Mouse (Mus musculus) cortical plate, adult 2 months (tissue): ENCODE results near the gene Arvcf. TPM values are rescaled to one million over a fixed set of nuclear protein-coding genes. Genes with fewer than 3 reads are reported as not detected.

Experiments used
- H3K27ac ChIP-seq: fragments of 200-500 bp; 2 replicates; pipeline ENCODE4 v1.5.1; 2012; ENCODE audit warnings: low read length, control low read depth, inconsistent platforms; ENCODE audit not compliant: insufficient read depth
- H3K4me1 ChIP-seq: fragments of 200-500 bp; 2 replicates; pipeline ENCODE4 v1.6.1; 2011; ENCODE audit warnings: low read length; ENCODE audit not compliant: control insufficient read depth, insufficient read depth
- H3K4me3 ChIP-seq: fragments of 200-500 bp; 2 replicates; pipeline ENCODE4 v1.5.1; 2011; ENCODE audit warnings: mild to moderate bottlenecking, low read length, control low read depth; ENCODE audit not compliant: insufficient read depth
- CTCF ChIP-seq: fragments of 200-500 bp; IDR thresholded peaks from 2 replicates; pipeline ENCODE4 v1.5.1; 2011; ENCODE audit warnings: mild to moderate bottlenecking, control low read depth, low read length; ENCODE audit not compliant: insufficient read depth; ENCODE audit errors: extremely low read depth
- POLR2A ChIP-seq: fragments of 200-500 bp; IDR thresholded peaks from 2 replicates; pipeline ENCODE4 v1.6.1; 2011; ENCODE audit warnings: mild to moderate bottlenecking, low read length, control low read depth; ENCODE audit not compliant: insufficient read depth; ENCODE audit errors: extremely low read depth
- polyA plus RNA-seq: library from polyadenylated mRNA; depleted of rRNA; stranded (reverse); fragments of >200 nt; gene quantifications from 2 replicates; pipeline ENCODE4 v1.2.3, GENCODE M21; 2012

Gene Arvcf
- polyA plus RNA-seq, 1 experiment: 30.6 TPM

GRCm38 (mm10) chr16:18353106-18353505 lies 5.1 kb downstream of the Arvcf start:
- Histone ChIP-seq H3K4me1 (no peaks in the 10 kb centered on the region), H3K27ac (no peak overlapping the region), H3K4me3 (no peak overlapping the region)
- TF ChIP-seq CTCF: no peak
- no peak for TF ChIP-seq POLR2A

GRCm38 (mm10) chr16:18356961-18357360 lies 9.0 kb downstream of the Arvcf start:
- no peak for TF ChIP-seq CTCF
- TF ChIP-seq POLR2A: no peak
- Histone ChIP-seq H3K4me3 (no peak overlapping the region), H3K4me1 (peaks cover 7% of the 10 kb centered on the region), H3K27ac (no peak overlapping the region)

- TF ChIP-seq POLR2A (no peak), CTCF (no peak)
- no peak overlapping the region for H3K27ac ChIP-seq
- H3K4me1 ChIP-seq: peaks cover 7% of the 10 kb centered on the region
- H3K4me3 ChIP-seq: no peak overlapping the region
These were observed 10.0 kb downstream of the Arvcf start for GRCm38 (mm10) chr16:18357977-18358376.

GRCm38 (mm10) chr16:18360151-18360805 lies 12.3 kb downstream of the Arvcf start:
- TF ChIP-seq POLR2A: no peak
- TF ChIP-seq CTCF: no peak
- H3K27ac ChIP-seq: no peak overlapping the region
- peaks cover 7% of the 10 kb centered on the region for H3K4me1 ChIP-seq
- no peak overlapping the region for H3K4me3 ChIP-seq

GRCm38 (mm10) chr16:18362948-18363347 lies 15.0 kb downstream of the Arvcf start:
- H3K27ac ChIP-seq: no peak overlapping the region
- H3K4me1 ChIP-seq: peaks cover 7% of the 10 kb centered on the region
- no peak overlapping the region for H3K4me3 ChIP-seq
- TF ChIP-seq POLR2A (no peak), CTCF (no peak)

- no peak for TF ChIP-seq CTCF
- TF ChIP-seq POLR2A: no peak
- no peak overlapping the region for H3K27ac ChIP-seq
- no peaks in the 10 kb centered on the region for H3K4me1 ChIP-seq
- no peak overlapping the region for H3K4me3 ChIP-seq
These were observed 18.9 kb downstream of the Arvcf start for GRCm38 (mm10) chr16:18366849-18367248.

- no peak overlapping the region for H3K27ac ChIP-seq
- no peak overlapping the region for H3K4me3 ChIP-seq
- TF ChIP-seq CTCF: no peak
- no peak for TF ChIP-seq POLR2A
- no peaks in the 10 kb centered on the region for H3K4me1 ChIP-seq
These were observed 22.2 kb downstream of the Arvcf start for GRCm38 (mm10) chr16:18370197-18370596.

GRCm38 (mm10) chr16:18373632-18374031 lies 25.6 kb downstream of the Arvcf start:
- Histone ChIP-seq H3K4me3 (no peak overlapping the region), H3K4me1 (no peaks in the 10 kb centered on the region), H3K27ac (no peak overlapping the region)
- no peak for TF ChIP-seq POLR2A
- no peak for TF ChIP-seq CTCF

GRCm38 (mm10) chr16:18376297-18376954 lies 28.4 kb downstream of the Arvcf start:
- TF ChIP-seq CTCF (no peak), POLR2A (no peak)
- Histone ChIP-seq H3K4me1 (no peaks in the 10 kb centered on the region), H3K4me3 (no peak overlapping the region), H3K27ac (no peak overlapping the region)

GRCm38 (mm10) chr16:18377203-18377602 lies 29.2 kb downstream of the Arvcf start:
- no peaks in the 10 kb centered on the region for H3K4me1 ChIP-seq
- TF ChIP-seq CTCF (no peak), POLR2A (no peak)
- no peak overlapping the region for H3K4me3 ChIP-seq
- H3K27ac ChIP-seq: no peak overlapping the region
